ENCODE assay signal across 7 mouse cellular contexts in the genomic region with DNA sequence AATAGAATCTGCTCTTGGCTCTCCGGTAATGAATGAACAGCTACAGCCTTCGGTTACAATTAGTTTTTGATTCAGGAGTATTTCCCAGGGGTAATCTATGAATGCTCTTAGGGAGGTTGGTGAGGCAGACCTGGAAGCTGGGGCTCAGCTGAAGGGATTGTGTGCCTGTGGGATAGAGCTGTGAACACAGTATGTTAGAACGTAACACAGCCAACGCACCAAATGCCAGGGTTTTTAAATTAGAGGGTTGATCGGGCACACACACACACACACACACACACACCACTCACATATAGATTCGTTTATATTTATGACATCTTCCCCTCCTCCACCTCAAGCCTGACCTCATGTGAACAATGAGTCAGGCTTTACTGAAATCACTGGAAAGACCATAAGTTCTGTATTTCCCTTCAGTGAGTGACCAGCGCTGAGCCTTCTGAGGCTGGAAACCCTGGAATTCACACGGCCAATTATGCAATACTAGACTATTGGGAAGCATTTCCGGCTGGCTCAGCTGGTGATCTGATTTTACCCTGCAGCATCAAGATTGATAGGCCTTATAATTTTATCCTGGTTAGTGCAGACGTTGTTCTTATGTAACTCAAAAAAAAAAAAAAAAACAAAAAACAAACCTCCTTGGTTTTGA. TPM values are rescaled to one million over a fixed set of nuclear protein-coding genes. Genes with fewer than 3 reads are reported as not detected.
DNase-seq lines count a peak whose midpoint lies in the region; TF ChIP-seq lines count a peak whose summit lies in the region.

No protein-coding gene starts in this region.

- H3K36me3 ChIP-seq in kidney, adult 2 months (ENCODE audit: control insufficient read depth, insufficient read depth, low read length): no peaks in the 10 kb centered on the region

- no peak for TF ChIP-seq CTCF in kidney, adult 2 months (conservative IDR thresholded peaks at IDR 0.05; ENCODE audit: insufficient read depth, insufficient read length, low read depth, low read length)

- DNase-seq in kidney, adult 2 months: peak; percentile 48
- DNase-seq in kidney, adult 18-20 months: no peak
- DNase-seq in adipocyte (ENCODE audit: low spot score): peak; percentile 66
- peak; percentile 36 for DNase-seq in gastrocnemius, postnatal 14 days
- peak; percentile 23 for DNase-seq in lung, postnatal 14 days
- DNase-seq in cerebellum, postnatal 4 days (ENCODE audit: low spot score in 2 of 2): no peak
- DNase-seq in cerebellum, postnatal 25 days: no peak

- WGBS in kidney, adult 2 months: 54% methylated on average over 10 of the region's 10 CpGs

- no peak overlapping the region for H3K4me3 ChIP-seq in kidney, adult 2 months (ENCODE audit: insufficient read depth, low read depth, low read length)

- peak overlapping the region; percentile 7 for H3K27ac ChIP-seq in kidney, adult 2 months (ENCODE audit: insufficient read depth, low read depth, low read length)

- intact Hi-C loops in gastrocnemius, postnatal 14 days (cut with DNase I; ENCODE audit: low total_unique reads): no loop called here

- H3K27me3 ChIP-seq in kidney, adult 2 months (replicated peaks; ENCODE audit: control insufficient read depth, insufficient read depth, low read length): no peaks in the 10 kb centered on the region

- H3K4me1 ChIP-seq in kidney, adult 2 months (ENCODE audit: control insufficient read depth, insufficient read depth, low read length): peaks cover 5% of the 10 kb centered on the region; the same call in 1 of the 2 replicates

- TF ChIP-seq POLR2A in kidney, adult 2 months (IDR thresholded peaks at IDR 0.05; ENCODE audit: low read depth, low read length): no peak

RNA-seq across cellular contexts. Expression of gene Slc44a1, which starts 3.0 kb away (rescaled TPM):
- polyA plus RNA-seq in kidney, adult 2 months (2012; rRNA removed): 26.5 and 27.1 TPM in 2 replicates
- 10 to 100 TPM; 26.6 to 30.3 TPM for total RNA-seq in gastrocnemius, postnatal 14 days (2021)

Comparison
In these comparisons a context has a peak if more than half of its experiments do, and no peak if none do; other contexts are left out.
1. DNase-seq: peak in kidney, adult 2 months (single experiment), adipocyte (single experiment), gastrocnemius, postnatal 14 days (single experiment) and lung, postnatal 14 days (single experiment); none in kidney, adult 18-20 months (single experiment), cerebellum, postnatal 4 days (0 of 2) and cerebellum, postnatal 25 days (0 of 2).